Mouse (Mus musculus) forebrain, postnatal 0 days (tissue): ENCODE measurements around the gene Rho. TPM values are rescaled to one million over a fixed set of nuclear protein-coding genes. Genes with fewer than 3 reads are reported as not detected.

ENCODE experiments used
- ATAC-seq: fragments of 200-750 bp; cut with Nextera tagmentation; 2 replicates; pipeline ENCODE4 v1.8.0; 2017; ENCODE audit warnings: mild to moderate bottlenecking, moderate library complexity
- DNase-seq: peaks from one replicate; pipeline ENCODE4 v3.0.0-alpha.2; 2015
- H3K27ac ChIP-seq: fragments of 300-500 bp; sonication (generic); 2 replicates; pipeline ENCODE4 v1.5.1; 2014; ENCODE audit warnings: low read depth, mild to moderate bottlenecking, antibody characterized with exemption, low read length, moderate library complexity, mixed read lengths
- H3K27me3 ChIP-seq: fragments of 300-500 bp; sonication (generic); 2 replicates; pipeline ENCODE4 v1.6.1; 2014; ENCODE audit warnings: mild to moderate bottlenecking, low read length, mixed read lengths; ENCODE audit not compliant: insufficient read depth
- H3K36me3 ChIP-seq: fragments of 300-500 bp; sonication (generic); 2 replicates; pipeline ENCODE4 v1.6.1; 2014; ENCODE audit warnings: mild to moderate bottlenecking, moderate library complexity; ENCODE audit not compliant: insufficient read depth
- H3K4me1 ChIP-seq: fragments of 300-500 bp; sonication (generic); 2 replicates; pipeline ENCODE4 v1.6.1; 2014; ENCODE audit warnings: antibody characterized with exemption; ENCODE audit not compliant: insufficient read depth
- H3K4me2 ChIP-seq: fragments of 300-500 bp; sonication (generic); 2 replicates; pipeline ENCODE4 v1.6.1; 2014; ENCODE audit warnings: low read depth, mild to moderate bottlenecking, moderate library complexity
- H3K4me3 ChIP-seq: fragments of 300-500 bp; sonication (generic); 2 replicates; pipeline ENCODE4 v1.5.1; 2014; ENCODE audit warnings: low read depth, low read length, mixed read lengths
- H3K9ac ChIP-seq: fragments of 300-500 bp; sonication (generic); 2 replicates; pipeline ENCODE4 v1.6.1; 2014; ENCODE audit warnings: mild to moderate bottlenecking
- H3K9me3 ChIP-seq: fragments of 300-500 bp; sonication (generic); 2 replicates; pipeline ENCODE4 v1.6.1; 2016; ENCODE audit warnings: low read length
- CTCF ChIP-seq: sonication (generic); IDR thresholded peaks from 2 replicates; pipeline ENCODE4 v1.5.1; 2016; ENCODE audit warnings: antibody characterized with exemption, control low read depth, low read depth
- WGBS: fragments of 180-500 bp; shearing (Covaris S2); extraction: QIAGEN DNeasy Blood & Tissue Kit; methylation state at CpG from one replicate; pipeline ENCODE4 v1.1.7; 2014; 5-methylcytosine and 5-hydroxymethylcytosine counted together
- polyA plus RNA-seq: library from polyadenylated mRNA; unstranded; fragments of >200 nt; fragmentation: Nextera tagmentation; extraction: Ambion mirVana; gene quantifications from 2 replicates; pipeline ENCODE4 v1.2.1, GENCODE M21; 2015
- total RNA-seq: library from RNA; depleted of rRNA; stranded (reverse); fragments of >200 nt; gene quantifications from 2 replicates; pipeline ENCODE4 v1.2.3, GENCODE M21; 2014

The Rho gene
- total and polyA plus RNA-seq, 2 experiments from 2014 or later, result 0.57 TPM; not detected in 1

GRCm38 (mm10) chr6:115968700-115969099, 37.2 kb downstream of the Rho start:
- 0 out of 2 replicates have a peak, but pooled peaks cover 2% of the 10 kb centered on the region for H3K4me1 ChIP-seq

DNA sequence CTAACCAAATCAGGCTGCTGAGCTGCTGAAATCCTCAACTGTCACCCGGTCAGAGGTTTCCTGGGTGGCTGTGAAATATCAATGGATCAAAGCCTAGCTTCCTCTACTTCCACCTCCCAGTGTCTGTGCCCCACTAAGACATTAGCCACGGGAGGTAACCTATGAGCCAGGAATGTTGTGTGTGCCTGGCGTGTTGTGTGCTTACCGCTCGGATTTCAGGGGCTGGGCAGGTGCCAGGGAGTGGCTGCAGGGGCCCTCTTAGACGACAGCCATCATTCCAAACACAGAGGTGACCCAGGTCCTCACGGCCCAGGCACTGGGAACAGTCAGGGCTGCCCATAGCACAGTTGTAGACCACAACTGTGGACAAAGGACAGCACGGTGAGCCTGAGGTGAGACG, 37.6 kb downstream of the Rho start:
- Histone ChIP-seq H3K4me1 (0 out of 2 replicates have a peak, but pooled peaks cover 2% of the 10 kb centered on the region), H3K27ac (no peak overlapping the region), H3K4me2 (no peak overlapping the region), H3K36me3 (peaks cover 10% of the 10 kb centered on the region; the same call in 1 of the 2 replicates), H3K9ac (no peak overlapping the region), H3K27me3 (no peaks in the 10 kb centered on the region), H3K9me3 (no peaks in the 10 kb centered on the region), H3K4me3 (no peak overlapping the region)
- DNase-seq, result no peak
- 66% methylated on average over 9 of the region's 9 CpGs for WGBS
- ATAC-seq, result no peak
- no peak for TF ChIP-seq CTCF

More at GRCm38 (mm10) chr6:115968700-115969099, 37.2 kb downstream of the Rho start:
- Histone ChIP-seq H3K4me2 (no peak overlapping the region), H3K9ac (no peak overlapping the region), H3K36me3 (peaks cover 10% of the 10 kb centered on the region; the same call in 1 of the 2 replicates), H3K27ac (no peak overlapping the region), H3K4me3 (no peak overlapping the region), H3K9me3 (no peaks in the 10 kb centered on the region), H3K27me3 (no peaks in the 10 kb centered on the region)
- no peak for ATAC-seq
- 76% methylated on average over 6 of the region's 6 CpGs for WGBS
- no peak for DNase-seq
- no peak for TF ChIP-seq CTCF

GRCm38 (mm10) chr6:115969952-115970351, 38.4 kb downstream of the Rho start:
- Histone ChIP-seq H3K27me3 (no peaks in the 10 kb centered on the region), H3K9me3 (no peaks in the 10 kb centered on the region), H3K4me1 (0 out of 2 replicates have a peak, but pooled peaks cover 2% of the 10 kb centered on the region), H3K27ac (no peak overlapping the region), H3K4me2 (no peak overlapping the region), H3K9ac (no peak overlapping the region), H3K36me3 (peaks cover 10% of the 10 kb centered on the region; the same call in 1 of the 2 replicates), H3K4me3 (no peak overlapping the region)
- 0 out of 2 replicates have a peak, but pooled peaks have one; percentile 7 for TF ChIP-seq CTCF
- DNase-seq (no peak), ATAC-seq (no peak)
- 63% methylated on average over 6 of the region's 6 CpGs for WGBS

DNA sequence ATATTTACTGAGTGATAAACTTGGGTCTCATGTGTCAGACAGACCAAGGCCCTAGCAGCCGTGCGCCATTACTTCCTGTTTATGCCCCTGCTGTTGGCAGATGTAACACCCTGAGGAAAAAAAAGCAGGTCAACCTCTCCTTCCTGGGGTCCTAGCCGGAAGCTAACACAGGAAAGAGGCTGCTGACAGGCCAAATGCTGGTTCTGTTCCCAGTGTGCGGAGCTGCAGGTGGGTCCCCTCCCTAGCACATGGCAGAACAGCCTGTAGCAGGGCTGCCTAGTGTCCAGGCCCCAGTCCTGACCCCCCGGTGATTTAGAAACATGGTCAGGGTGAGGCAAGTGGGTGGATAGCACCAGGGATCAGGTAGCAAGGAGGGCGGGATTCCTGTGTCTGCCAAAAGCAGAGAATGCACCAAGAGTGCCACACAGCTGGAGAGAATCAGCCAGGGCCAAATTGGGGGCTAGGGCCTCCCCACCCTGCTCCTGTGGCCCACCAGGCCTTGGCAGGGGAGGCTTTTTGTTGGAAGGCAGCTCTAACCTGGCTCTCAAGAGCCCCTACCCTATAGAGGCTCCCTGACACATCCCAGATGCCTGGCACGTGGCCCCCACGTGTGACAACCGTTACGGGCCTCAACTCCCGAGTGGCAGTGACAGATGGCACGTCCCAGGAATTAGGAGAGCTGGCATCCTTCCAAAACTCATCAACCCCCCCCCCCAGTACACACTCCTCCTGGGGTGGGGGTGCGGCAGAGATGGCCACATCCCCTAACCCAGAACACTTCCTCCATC, 39.9 kb downstream of the Rho start:
- 0 out of 2 replicates have a peak, but pooled peaks cover 2% of the 10 kb centered on the region for H3K4me1 ChIP-seq
- no peak for DNase-seq
- 41% methylated on average over 13 of the region's 13 CpGs for WGBS
- H3K36me3 ChIP-seq, result peaks cover 10% of the 10 kb centered on the region; the same call in 1 of the 2 replicates
- no peak for ATAC-seq
- H3K4me2 ChIP-seq, result no peak overlapping the region
- TF ChIP-seq CTCF, result no peak
- no peak overlapping the region for H3K27ac ChIP-seq
- H3K9me3 ChIP-seq, result no peaks in the 10 kb centered on the region
- H3K27me3 ChIP-seq, result no peaks in the 10 kb centered on the region
- H3K4me3 ChIP-seq, result no peak overlapping the region
- H3K9ac ChIP-seq, result no peak overlapping the region

GRCm38 (mm10) chr6:115972083-115972764, 40.7 kb downstream of the Rho start:
- H3K9me3 ChIP-seq, result no peaks in the 10 kb centered on the region
- H3K27ac ChIP-seq, result no peak overlapping the region
- H3K36me3 ChIP-seq, result peaks cover 7% of the 10 kb centered on the region; the same call in 1 of the 2 replicates
- H3K4me1 ChIP-seq, result 0 out of 2 replicates have a peak, but pooled peaks cover 2% of the 10 kb centered on the region
- no peak overlapping the region for H3K4me3 ChIP-seq
- H3K4me2 ChIP-seq, result no peak overlapping the region
- ATAC-seq, result peak; percentile 28
- H3K9ac ChIP-seq, result no peak overlapping the region
- no peak for DNase-seq
- H3K27me3 ChIP-seq, result no peaks in the 10 kb centered on the region
- 74% methylated on average over 7 of the region's 7 CpGs for WGBS
- TF ChIP-seq CTCF, result no peak

GRCm38 (mm10) chr6:115973139-115973875, 41.8 kb downstream of the Rho start:
- no peak for DNase-seq
- H3K4me3 ChIP-seq, result no peak overlapping the region
- 0 out of 2 replicates have a peak, but pooled peaks cover 2% of the 10 kb centered on the region for H3K4me1 ChIP-seq
- WGBS, result 86% methylated on average over 15 of the region's 15 CpGs
- no peak overlapping the region for H3K4me2 ChIP-seq
- no peak overlapping the region for H3K9ac ChIP-seq
- H3K27ac ChIP-seq, result no peak overlapping the region
- no peak for ATAC-seq
- no peak for TF ChIP-seq CTCF
- peaks cover 5% of the 10 kb centered on the region; the same call in 1 of the 2 replicates for H3K36me3 ChIP-seq
- no peaks in the 10 kb centered on the region for H3K9me3 ChIP-seq
- no peaks in the 10 kb centered on the region for H3K27me3 ChIP-seq
